Mouse (Mus musculus): ENCODE data around the gene Edaradd.
A peak's percentile ranks its signal among the peaks of the same experiment; 100 is the strongest.

The Edaradd gene

GRCm38 (mm10) chr13:12511189-12511965 lies 8.9 kb downstream of the Edaradd start:
- DNase-seq = no peak

DNA sequence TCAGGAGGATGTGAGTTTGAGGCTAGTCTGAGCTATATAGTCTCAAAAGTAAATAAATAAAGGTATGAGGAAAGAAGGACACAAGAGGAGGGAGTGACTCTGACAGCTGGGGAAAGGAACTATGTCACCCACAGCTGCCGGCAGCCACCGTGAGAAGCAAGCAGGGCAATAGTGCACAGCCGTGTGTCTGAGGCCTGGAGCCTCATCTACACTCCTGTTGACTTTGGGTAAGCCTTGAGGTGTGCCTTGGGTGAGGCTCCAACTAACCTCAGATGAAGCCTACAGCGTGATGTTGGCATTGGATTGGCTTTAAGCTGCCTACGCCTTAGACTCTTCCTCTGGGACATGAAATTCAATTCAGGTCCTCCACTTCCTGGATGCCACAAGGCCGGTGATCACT lies 10.2 kb downstream of the Edaradd start:
- no peak for DNase-seq

GRCm38 (mm10) chr13:12507426-12507825 lies 12.8 kb downstream of the Edaradd start:
- no peak for DNase-seq

DNA sequence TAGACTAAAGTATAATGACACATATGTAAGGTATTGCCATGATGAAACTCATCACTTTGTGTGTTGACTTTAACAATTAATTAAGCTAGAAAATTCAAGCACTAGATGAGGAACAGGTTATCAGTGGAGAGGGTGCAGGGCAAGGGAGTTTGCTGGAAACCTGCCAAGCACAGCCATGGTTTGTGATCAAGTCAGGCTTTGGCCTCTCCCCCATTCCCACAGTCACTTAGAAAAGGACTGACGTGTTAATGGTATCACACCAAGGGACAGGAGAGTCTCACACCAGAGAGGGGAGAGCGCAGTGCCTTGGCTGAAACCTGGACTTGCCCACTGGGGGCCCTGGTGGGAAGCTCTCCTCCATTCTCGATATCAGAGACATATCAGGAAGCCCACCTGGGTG lies 14.9 kb downstream of the Edaradd start:
- no peak for DNase-seq

DNA sequence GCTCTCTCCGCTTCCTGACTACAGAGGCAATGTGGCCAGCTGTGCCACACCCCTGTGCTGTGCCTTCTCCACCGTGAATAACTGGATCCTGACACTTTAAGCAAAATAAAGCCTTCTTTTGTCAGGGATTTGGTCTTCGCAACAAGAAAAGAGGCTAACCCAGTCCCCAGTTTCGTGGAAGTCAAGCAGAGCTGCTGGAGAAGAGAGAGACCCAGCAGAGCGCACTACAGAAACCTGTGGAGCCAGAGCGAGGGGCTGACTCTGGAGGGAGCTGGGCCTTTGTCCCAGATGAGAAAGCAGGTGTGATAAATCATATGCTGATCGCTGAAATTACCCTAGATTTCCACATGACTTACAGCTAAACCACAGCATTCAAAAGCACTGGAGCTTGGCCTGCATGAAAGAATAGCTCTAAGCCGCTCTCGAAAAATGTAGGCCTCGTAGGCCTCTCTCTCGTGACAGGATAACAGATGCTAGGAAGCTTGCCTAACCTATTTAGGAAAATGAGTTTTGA lies 16.9 kb downstream of the Edaradd start:
- DNase-seq = no peak

- no peak for DNase-seq
Observed at GRCm38 (mm10) chr13:12502665-12503237, 17.5 kb downstream of the Edaradd start.

- DNase-seq = no peak
Observed at GRCm38 (mm10) chr13:12499107-12499506, 21.1 kb downstream of the Edaradd start.

DNA sequence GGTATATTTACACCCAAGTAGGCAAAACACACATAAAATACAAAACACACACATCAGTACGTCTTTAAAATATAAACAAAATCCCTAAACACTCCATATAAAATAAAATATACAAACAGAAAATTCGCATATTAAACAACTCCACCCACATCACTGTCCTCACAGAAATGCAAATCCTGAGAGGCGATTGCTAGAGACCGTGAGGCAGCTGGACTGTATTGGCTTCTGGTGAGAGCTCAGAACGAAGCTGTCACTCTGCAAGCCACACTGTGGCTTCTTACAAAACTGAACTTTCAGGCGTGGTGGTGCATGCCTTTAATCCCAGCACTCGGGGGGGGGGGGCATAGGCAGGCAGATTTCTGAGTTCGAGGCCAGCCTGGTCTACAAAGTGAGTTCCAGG lies 22.4 kb downstream of the Edaradd start:
- DNase-seq = no peak

DNA sequence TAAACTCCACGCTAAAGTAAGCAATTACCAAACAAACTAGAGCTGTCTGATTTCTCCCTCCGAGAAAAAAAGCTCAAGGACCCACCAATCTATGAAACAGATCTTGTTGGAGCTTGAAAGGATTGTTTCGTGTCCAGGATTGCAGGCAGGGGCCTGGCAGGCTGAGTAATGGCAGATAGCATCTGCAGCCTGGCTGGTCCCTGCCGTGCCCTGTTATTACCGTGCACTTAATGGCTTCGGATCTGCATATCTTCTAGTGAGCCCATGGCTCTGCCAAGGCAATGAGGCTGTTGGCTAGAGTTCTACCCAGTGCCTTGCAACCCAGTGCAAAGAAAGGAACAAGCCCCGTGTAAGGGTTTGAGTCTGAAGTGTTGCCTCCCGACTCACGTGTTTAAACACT lies 25.5 kb downstream of the Edaradd start:
- DNase-seq = no peak

GRCm38 (mm10) chr13:12492515-12492914 lies 27.7 kb downstream of the Edaradd start:
- DNase-seq = no peak

DNA sequence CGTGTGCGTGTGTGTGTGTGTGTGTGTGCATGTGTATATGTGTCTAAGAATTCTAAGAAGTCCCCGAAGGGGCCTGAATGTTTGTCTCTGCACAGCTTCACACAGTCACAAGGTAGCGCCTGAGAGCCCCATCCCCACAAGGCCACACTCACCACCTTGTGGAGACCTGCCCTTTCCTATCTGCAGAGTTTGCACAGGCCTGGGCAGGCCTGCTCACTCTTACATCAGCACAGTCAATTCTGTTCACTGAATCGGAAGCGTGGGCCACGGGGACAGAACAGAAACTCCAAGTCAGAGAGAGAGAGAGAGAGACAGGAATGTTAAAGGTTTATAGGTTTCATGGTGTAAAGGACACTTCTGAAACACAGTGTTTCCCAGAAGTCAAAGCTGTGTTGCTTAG lies 34.6 kb downstream of the Edaradd start:
- no peak for DNase-seq

DNA sequence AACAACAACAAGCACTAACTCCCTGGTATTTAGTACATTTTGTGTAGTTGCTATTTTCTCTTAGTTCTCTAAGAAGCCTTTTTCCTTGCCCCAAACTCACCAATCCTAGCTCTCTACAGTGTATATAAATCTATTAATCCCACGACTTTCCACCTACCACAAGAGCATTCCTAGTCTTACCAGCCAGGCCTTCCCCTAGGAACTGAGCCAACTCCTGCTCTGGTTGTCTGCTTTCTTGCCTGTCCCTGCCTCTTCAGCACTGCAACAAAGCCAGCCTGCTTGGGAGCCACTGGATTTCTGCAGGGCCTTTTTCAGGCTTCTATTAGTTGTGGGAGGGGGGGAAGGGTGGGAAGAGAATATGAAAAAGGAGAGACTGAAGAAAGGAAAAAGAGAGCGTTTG lies 35.0 kb downstream of the Edaradd start:
- no peak for DNase-seq

GRCm38 (mm10) chr13:12479802-12480201 lies 40.4 kb downstream of the Edaradd start:
- no peak for DNase-seq

- DNase-seq = peak; percentile 92
Observed at GRCm38 (mm10) chr13:12478301-12478700, 41.9 kb downstream of the Edaradd start.

DNA sequence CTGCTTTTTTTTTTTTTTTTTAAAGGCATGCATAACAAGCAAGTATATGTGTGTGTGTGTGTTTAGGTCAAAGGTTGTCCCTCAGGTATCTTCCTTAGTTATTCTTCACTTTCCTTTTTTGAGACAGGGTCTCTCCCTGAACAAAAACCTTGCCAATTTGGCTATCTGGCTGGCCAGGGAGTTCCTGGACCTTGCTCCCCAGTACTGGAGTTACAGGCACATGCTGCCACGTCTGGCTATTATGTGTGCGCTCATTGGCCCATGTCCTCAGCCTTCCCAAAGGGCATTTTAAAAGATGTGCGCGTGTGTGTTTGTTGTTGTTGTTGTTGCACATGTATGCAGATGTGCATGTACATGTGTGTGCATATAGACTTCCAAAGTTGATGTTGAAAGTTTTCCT lies 43.4 kb downstream of the Edaradd start:
- peak; percentile 58 for DNase-seq

- no peak for DNase-seq
Observed at GRCm38 (mm10) chr13:12475239-12475638, 45.0 kb downstream of the Edaradd start.

DNA sequence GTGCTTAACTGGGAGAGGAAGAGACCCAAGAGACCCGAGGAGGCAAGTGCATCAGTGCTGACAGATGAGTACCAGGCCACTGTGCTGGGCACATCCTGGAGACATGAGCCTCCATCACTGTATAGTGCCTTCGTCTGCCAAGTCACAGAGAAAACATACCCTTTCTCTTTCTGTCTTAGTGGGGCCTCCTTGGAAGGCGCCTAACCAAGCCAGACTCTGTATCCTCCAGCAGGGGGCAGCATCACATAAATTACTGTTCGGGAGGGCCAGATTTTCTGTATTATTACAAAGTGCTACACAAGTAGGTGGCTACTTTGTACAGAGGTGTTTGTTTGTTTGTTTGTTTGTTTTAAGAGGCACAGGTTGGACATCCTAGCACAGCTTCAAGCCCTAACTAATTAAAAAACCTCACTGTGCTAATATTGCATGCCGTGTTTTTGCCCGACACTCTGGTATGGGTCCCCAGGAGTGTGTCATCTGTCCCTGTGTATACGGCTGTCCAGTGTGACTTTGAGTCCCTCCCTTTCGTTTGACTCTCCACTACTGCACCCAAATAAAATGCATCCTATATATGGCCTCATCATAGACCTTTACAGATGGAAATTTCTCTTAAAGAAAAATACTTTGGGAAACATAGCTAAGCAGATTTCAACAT lies 46.4 kb downstream of the Edaradd start:
- DNase-seq = peak; percentile 76

- DNase-seq = no peak
Observed at GRCm38 (mm10) chr13:12468488-12468887, 51.8 kb downstream of the Edaradd start.

GRCm38 (mm10) chr13:12464844-12465243 lies 55.4 kb downstream of the Edaradd start, which contains the start of gene Lgals8:
Gene Lgals8, minus strand, starts transcription at chr13:12464944.
- no peak for DNase-seq

DNA sequence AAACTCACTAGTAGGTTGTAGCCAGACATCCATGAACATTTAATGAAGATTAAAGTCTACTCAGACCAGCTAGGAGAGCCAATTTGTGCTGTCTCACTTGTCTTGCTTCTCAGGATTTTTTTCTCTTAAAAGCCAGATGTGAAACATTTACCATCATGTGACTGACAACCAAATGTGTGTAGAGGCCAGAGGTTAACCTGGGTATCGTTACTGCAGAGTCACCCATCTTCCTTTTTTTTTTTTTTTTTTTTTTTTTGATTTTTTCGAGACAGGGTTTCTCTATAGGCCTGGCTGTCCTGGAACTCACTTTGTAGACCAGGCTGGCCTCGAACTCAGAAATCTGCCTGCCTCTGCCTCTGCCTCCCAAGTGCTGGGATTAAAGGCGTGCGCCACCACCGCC lies 56.1 kb downstream of the Edaradd start:
- peak; percentile 49 for DNase-seq

GRCm38 (mm10) chr13:12462623-12463022 lies 57.6 kb downstream of the Edaradd start:
- DNase-seq = no peak

DNA sequence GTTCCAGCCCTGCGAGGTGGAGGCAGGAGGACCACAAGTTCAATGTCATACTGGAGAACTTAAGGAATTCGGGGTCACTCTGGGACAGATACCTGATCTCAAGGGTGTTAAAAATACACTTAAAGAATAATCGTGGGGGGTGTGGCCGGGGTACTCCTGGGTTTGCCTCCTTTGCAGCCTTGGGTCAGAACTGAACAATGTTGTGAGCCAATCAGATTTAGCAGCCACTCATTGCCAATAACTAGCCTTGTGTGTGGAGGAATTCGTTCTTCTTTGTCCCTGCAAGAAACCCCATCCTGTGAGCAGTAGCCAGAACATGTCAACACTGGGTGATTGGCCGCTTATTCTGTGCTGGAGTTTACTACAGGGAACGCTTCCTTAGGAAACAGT lies 58.5 kb downstream of the Edaradd start:
- no peak for DNase-seq

DNA sequence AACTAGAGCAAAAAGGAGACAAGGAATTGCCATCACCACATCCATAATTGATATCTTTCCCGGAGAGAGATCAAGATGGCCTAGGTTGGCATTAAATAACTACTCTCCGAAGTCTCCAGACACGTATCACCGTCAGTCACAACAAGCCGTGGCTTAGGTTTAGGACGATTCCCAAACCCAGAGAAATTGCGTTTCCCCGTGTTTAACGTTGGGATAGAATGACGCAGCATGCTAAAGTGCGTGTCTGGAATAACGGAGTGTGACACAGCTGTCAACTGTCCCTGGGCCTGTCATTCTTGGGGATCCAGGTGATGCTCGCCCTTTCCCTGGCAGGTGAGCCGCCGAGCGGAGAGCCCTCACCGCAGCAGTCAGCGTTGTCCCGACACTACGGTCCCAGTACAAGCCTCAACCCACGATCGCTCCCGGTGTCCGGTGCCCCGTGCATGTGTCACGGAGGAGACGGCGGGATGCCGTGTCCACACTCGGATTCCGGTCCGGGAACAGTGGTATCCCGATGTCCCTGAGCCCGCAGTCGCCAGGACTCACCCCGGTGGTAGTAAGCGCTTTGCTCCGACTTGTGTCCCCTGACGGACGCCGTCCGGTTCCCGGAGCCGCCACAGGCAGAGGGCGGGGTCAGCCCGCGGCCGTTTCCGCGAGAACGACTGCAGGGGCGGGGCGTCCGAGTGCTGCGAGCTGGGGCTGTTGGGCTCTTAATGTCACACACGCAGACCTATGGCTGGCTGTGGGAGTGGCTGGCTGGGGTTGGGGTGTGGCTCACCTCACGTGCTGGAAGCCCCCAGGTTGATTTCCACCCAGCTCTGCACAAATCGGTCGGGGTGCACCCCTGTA lies 59.1 kb downstream of the Edaradd start:
- DNase-seq = peak; percentile 96

Data from kidney, adult 9 months (tissue).